Mouse (Mus musculus) inflammation-experienced regulatory T-cells, adult 6 months (primary cell): ENCODE results near the gene Cd177. TPM values are rescaled to one million over a fixed set of nuclear protein-coding genes. Genes with fewer than 3 reads are reported as not detected.

ENCODE experiments used
- polyA plus RNA-seq, 3 experiments: library from polyadenylated mRNA; unstranded; fragments of 100-300 nt; shearing (Covaris generic); gene quantifications; one replicate each; pipeline ENCODE4 v1.2.1; 2017

Gene Cd177
- polyA plus RNA-seq, 3 experiments from 2014 or later: not detected

Other genes with a start within 250 kb of the Cd177 start
- not detected for gene AC161166.1, start 247.9 kb downstream of the Cd177 start, polyA plus RNA-seq
- 1 to 10 TPM in 2 of 3 experiments, under 1 TPM in 1; 0.79 to 1.2 (median 1.0) TPM for gene Irgq, start 229.6 kb downstream of the Cd177 start, polyA plus RNA-seq
- gene Pinlyp, start 214.2 kb downstream of the Cd177 start, polyA plus RNA-seq: not detected
- gene Xrcc1, start 214.0 kb downstream of the Cd177 start, polyA plus RNA-seq: 10 to 100 TPM; 24.2 to 34.4 (median 31.8) TPM
- 10 to 100 TPM; 13.1 to 17.7 (median 17.6) TPM for gene Ethe1, start 172.8 kb downstream of the Cd177 start, polyA plus RNA-seq
- under 1 TPM in 2 of 3 experiments, not detected in 1; 0.13 to 0.20 TPM for gene Zfp575, start 172.7 kb downstream of the Cd177 start, polyA plus RNA-seq
- 1 to 10 TPM in 1 of 3 experiments, under 1 TPM in 2; 0.22 to 1.2 (median 0.31) TPM for gene Phldb3, start 149.5 kb downstream of the Cd177 start, polyA plus RNA-seq
- not detected for gene Lypd3, start 123.8 kb downstream of the Cd177 start, polyA plus RNA-seq
- not detected for gene Tex101, start 83.6 kb downstream of the Cd177 start, polyA plus RNA-seq
- gene BC049730, start 51.1 kb downstream of the Cd177 start, polyA plus RNA-seq: not detected
- gene Gm4763, start 33.4 kb downstream of the Cd177 start, polyA plus RNA-seq: not detected
- not detected for gene Ceacam10, start 16.9 kb upstream of the Cd177 start, polyA plus RNA-seq
- 10 to 100 TPM; 14.1 to 61.2 (median 46.0) TPM for gene Gm9844, start 101.9 kb upstream of the Cd177 start, polyA plus RNA-seq
- gene Lypd4, start 109.6 kb upstream of the Cd177 start, polyA plus RNA-seq: not detected
- not detected for gene Dmrtc2, start 109.7 kb upstream of the Cd177 start, polyA plus RNA-seq
- over 10,000 TPM in 2 of 3 experiments, 1,000 to 10,000 TPM in 1; 7,402 to 12,964 (median 12,716) TPM for gene Rps19, start 124.1 kb upstream of the Cd177 start, polyA plus RNA-seq
- gene Cd79a, start 137.1 kb upstream of the Cd177 start, polyA plus RNA-seq: 10 to 100 TPM in 2 of 3 experiments, 1 to 10 TPM in 1; 2.2 to 13.5 (median 10.8) TPM
- gene Arhgef1, start 142.6 kb upstream of the Cd177 start, polyA plus RNA-seq: 100 to 1,000 TPM; 112 to 198 (median 176) TPM
- not detected for gene Gm4881, start 184.2 kb upstream of the Cd177 start, polyA plus RNA-seq
- 100 to 1,000 TPM; 119 to 244 (median 236) TPM for gene Rabac1, start 212.4 kb upstream of the Cd177 start, polyA plus RNA-seq
- gene Atp1a3, start 245.6 kb upstream of the Cd177 start, polyA plus RNA-seq: 1 to 10 TPM in 2 of 3 experiments, under 1 TPM in 1; 0.62 to 3.6 (median 3.4) TPM